Mouse (Mus musculus): ENCODE measurements around the gene Dclre1c. TPM values are rescaled to one million over a fixed set of nuclear protein-coding genes. Genes with fewer than 3 reads are reported as not detected.

Dclre1c gene
- polyA plus RNA-seq, 1 experiment from 2014 or later, result 5.3 TPM

DNA sequence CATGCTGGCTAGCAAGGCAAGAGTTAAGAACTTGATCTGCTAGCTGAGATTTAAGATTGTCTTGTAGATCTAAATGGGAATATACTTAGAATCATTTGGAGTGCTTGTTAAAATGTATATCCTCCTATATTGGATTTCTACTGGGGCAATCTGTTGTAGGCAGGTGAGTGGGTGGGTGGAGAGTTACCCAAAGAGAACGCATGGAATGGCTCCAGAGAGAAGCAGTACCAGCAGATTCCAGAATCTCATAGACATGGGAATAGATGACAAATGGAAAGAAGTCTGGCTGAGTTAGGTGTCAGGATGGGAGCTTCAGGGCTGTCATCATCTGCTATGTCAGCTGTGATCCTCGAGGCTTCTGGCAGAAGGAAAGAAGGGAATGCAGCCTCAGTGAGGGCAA, 25.5 kb downstream of the Dclre1c start:
- Histone ChIP-seq H3K9me3 (replicated peaks; ENCODE audit: control insufficient read depth, low read length) (no peaks in the 10 kb centered on the region), H3K36me3 (ENCODE audit: control insufficient read depth, insufficient read depth) (peaks cover 11% of the 10 kb centered on the region), H3K27me3 (ENCODE audit: control insufficient read depth, insufficient read depth, low read length) (no peaks in the 10 kb centered on the region), H3K4me1 (ENCODE audit: control insufficient read depth, insufficient read depth, low read length) (no peaks in the 10 kb centered on the region), H3K4me3 (ENCODE audit: low read length) (no peak overlapping the region), H3K4me2 (ENCODE audit: low read depth, low read length) (no peak overlapping the region), H3K9ac (ENCODE audit: low read length) (no peak overlapping the region), H3K27ac (ENCODE audit: low read length) (no peak overlapping the region)
- WGBS, result 49% methylated on average over 2 of the region's 2 CpGs
- ATAC-seq (replicated peaks; ENCODE audit: extremely low read depth, insufficient read depth, low FRiP score), result no peak

DNA sequence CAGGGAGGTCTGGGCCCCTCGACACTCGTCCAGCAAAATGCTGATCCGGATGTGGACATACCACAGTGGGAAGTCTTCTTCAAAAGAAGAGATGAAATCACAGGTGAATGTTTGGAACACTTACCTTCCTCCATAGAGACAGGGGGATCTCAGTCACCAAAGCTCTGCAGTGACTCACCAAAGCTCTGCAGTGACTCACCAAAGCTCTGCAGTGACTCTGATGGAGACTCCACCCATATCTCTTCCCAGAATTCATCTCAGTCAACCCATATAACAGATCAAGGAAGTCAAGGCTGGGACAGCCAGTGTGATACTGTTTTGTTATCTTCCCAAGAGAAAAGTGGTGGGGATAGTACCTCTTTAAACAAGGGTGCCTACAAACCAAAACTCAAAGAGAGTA, 29.2 kb downstream of the Dclre1c start:
- Histone ChIP-seq H3K9me3 (replicated peaks; ENCODE audit: control insufficient read depth, low read length) (no peaks in the 10 kb centered on the region), H3K4me3 (ENCODE audit: low read length) (no peak overlapping the region), H3K36me3 (ENCODE audit: control insufficient read depth, insufficient read depth) (peaks cover 17% of the 10 kb centered on the region), H3K4me2 (ENCODE audit: low read depth, low read length) (no peak overlapping the region), H3K27me3 (ENCODE audit: control insufficient read depth, insufficient read depth, low read length) (no peaks in the 10 kb centered on the region), H3K27ac (ENCODE audit: low read length) (no peak overlapping the region), H3K9ac (ENCODE audit: low read length) (no peak overlapping the region), H3K4me1 (ENCODE audit: control insufficient read depth, insufficient read depth, low read length) (no peaks in the 10 kb centered on the region)
- WGBS, result 86% methylated on average over 3 of the region's 3 CpGs
- no peak for ATAC-seq (replicated peaks; ENCODE audit: extremely low read depth, insufficient read depth, low FRiP score)

DNA sequence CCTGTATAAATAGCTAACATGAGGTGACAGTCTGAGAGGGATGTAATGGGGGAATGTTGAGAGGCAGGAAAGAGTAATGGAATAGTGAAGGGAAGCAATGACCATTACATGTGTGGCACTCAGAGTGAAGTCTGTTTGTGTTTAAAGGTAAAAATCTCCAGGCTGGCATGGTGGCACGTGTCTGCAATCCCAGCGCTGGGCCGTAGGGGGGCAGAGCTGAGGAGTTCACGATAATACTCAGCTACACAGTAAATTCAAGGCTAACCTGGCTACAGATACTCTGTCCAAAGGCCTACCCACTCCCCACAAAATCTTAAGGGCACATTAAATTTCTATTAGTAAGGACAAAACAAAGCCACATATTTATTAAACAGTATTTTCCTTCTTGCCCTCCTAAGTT, 32.7 kb downstream of the Dclre1c start:
- no peak for ATAC-seq (replicated peaks; ENCODE audit: extremely low read depth, insufficient read depth, low FRiP score)
- 83% methylated on average over 4 of the region's 4 CpGs for WGBS
- Histone ChIP-seq H3K27ac (ENCODE audit: low read length) (no peak overlapping the region), H3K36me3 (ENCODE audit: control insufficient read depth, insufficient read depth) (peaks cover 22% of the 10 kb centered on the region), H3K27me3 (ENCODE audit: control insufficient read depth, insufficient read depth, low read length) (no peaks in the 10 kb centered on the region), H3K4me1 (ENCODE audit: control insufficient read depth, insufficient read depth, low read length) (no peaks in the 10 kb centered on the region), H3K4me3 (ENCODE audit: low read length) (no peak overlapping the region), H3K4me2 (ENCODE audit: low read depth, low read length) (no peak overlapping the region), H3K9me3 (replicated peaks; ENCODE audit: control insufficient read depth, low read length) (no peaks in the 10 kb centered on the region), H3K9ac (ENCODE audit: low read length) (no peak overlapping the region)

DNA sequence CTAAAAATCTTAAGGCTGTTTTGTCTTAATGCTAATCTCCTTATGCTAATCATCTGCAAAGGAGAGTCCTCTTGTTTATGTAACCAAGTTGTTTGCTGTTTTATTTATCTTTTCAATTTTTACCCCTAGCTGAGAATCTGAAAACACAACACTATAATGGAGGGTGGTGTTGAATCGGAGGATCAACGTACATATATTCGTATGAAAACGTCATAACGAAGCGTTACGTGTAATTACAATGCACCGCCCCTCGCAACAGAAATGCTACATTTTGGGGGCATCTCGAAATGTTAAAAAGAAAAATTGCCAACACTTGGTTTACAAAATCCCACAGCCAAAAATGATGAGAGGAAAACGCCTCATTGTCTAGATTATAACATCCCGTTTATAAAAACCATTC, 50.0 kb downstream of the Dclre1c start:
- Histone ChIP-seq H3K9ac (ENCODE audit: low read length) (peak overlapping the region; percentile 94), H3K27ac (ENCODE audit: low read length) (peak overlapping the region; percentile 87), H3K27me3 (ENCODE audit: control insufficient read depth, insufficient read depth, low read length) (no peaks in the 10 kb centered on the region), H3K9me3 (replicated peaks; ENCODE audit: control insufficient read depth, low read length) (no peaks in the 10 kb centered on the region), H3K4me2 (ENCODE audit: low read depth, low read length) (peak overlapping the region; percentile 94), H3K4me3 (ENCODE audit: low read length) (peak overlapping the region; percentile 100), H3K4me1 (ENCODE audit: control insufficient read depth, insufficient read depth, low read length) (peaks cover 15% of the 10 kb centered on the region), H3K36me3 (ENCODE audit: control insufficient read depth, insufficient read depth) (no peaks in the 10 kb centered on the region; the same call in 1 of the 2 replicates)
- WGBS, result 1% methylated on average over 12 of the region's 12 CpGs
- no peak for ATAC-seq (replicated peaks; ENCODE audit: extremely low read depth, insufficient read depth, low FRiP score)

DNA sequence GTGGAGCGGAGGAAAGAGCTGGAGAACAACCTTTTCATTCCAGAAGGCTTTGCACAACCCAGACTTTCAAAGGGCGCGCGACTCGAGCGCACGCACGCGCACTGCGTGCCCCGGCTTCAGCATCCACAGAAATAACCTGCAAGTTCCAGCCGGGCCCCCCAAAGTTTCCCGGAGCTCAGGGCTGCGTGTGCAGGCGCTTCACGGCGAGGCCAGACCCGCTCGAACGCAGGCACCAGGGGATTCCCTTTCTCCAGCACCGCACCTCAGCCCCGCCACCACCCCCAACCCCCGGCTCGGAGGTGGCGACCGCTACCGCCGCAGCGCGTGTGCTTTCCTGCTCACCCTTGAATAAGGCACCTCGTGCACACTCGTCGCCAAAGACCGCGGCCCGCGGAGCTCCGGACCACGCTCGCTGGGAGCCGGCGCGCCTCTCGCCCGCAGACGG, 50.5 kb downstream of the Dclre1c start:
- ATAC-seq (replicated peaks; ENCODE audit: extremely low read depth, insufficient read depth, low FRiP score), result peak; percentile 59
- Histone ChIP-seq H3K9ac (ENCODE audit: low read length) (peak overlapping the region; percentile 94), H3K27me3 (ENCODE audit: control insufficient read depth, insufficient read depth, low read length) (no peaks in the 10 kb centered on the region), H3K4me2 (ENCODE audit: low read depth, low read length) (peak overlapping the region; percentile 94), H3K36me3 (ENCODE audit: control insufficient read depth, insufficient read depth) (no peaks in the 10 kb centered on the region), H3K4me1 (ENCODE audit: control insufficient read depth, insufficient read depth, low read length) (peaks cover 15% of the 10 kb centered on the region), H3K27ac (ENCODE audit: low read length) (peak overlapping the region; percentile 87), H3K4me3 (ENCODE audit: low read length) (peak overlapping the region; percentile 100), H3K9me3 (replicated peaks; ENCODE audit: control insufficient read depth, low read length) (no peaks in the 10 kb centered on the region)
- 0% methylated on average over 46 of the region's 46 CpGs for WGBS

DNA sequence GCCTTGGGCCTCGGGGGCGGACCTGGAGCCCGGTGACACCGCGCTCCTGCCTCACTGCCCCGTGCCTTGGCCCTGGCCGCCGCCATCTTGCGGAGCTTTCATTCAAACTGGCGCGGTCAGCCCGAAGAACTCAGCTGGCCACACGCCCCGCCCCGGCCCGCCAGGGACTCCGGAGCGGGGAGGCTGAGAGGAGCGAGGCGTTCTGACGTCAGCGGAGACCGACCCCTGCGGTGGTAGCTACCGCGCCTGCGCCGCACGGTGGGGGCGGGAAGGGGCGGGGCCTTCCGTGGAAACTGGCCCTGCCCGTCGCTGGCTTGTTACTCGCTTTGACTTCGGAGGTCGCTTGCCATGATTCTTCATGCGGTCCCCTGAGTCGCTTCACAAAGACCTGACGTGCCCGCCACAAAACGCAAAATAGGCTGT, 50.9 kb downstream of the Dclre1c start, which contains the start of gene Suv39h2:
Suv39h2 (minus strand) TSS at position 171 of the 423 bp plus-strand sequence.
- no peaks in the 10 kb centered on the region for H3K9me3 ChIP-seq (replicated peaks; ENCODE audit: control insufficient read depth, low read length)
- H3K4me3 ChIP-seq (ENCODE audit: low read length), result peak within 1 kb of the TSS; percentile 100
- H3K9ac ChIP-seq (ENCODE audit: low read length), result peak within 1 kb of the TSS; percentile 94
- 0% methylated on average over 42 of the region's 42 CpGs for WGBS
- no peaks in the 10 kb centered on the region for H3K27me3 ChIP-seq (ENCODE audit: control insufficient read depth, insufficient read depth, low read length)
- peak within 1 kb of the TSS; percentile 94 for H3K4me2 ChIP-seq (ENCODE audit: low read depth, low read length)
- H3K4me1 ChIP-seq (ENCODE audit: control insufficient read depth, insufficient read depth, low read length), result peaks cover 15% of the 10 kb centered on the region
- peak; percentile 98 for ATAC-seq (replicated peaks; ENCODE audit: extremely low read depth, insufficient read depth, low FRiP score)
- peak within 1 kb of the TSS; percentile 87 for H3K27ac ChIP-seq (ENCODE audit: low read length)
- H3K36me3 ChIP-seq (ENCODE audit: control insufficient read depth, insufficient read depth), result no peaks in the 10 kb centered on the region

DNA sequence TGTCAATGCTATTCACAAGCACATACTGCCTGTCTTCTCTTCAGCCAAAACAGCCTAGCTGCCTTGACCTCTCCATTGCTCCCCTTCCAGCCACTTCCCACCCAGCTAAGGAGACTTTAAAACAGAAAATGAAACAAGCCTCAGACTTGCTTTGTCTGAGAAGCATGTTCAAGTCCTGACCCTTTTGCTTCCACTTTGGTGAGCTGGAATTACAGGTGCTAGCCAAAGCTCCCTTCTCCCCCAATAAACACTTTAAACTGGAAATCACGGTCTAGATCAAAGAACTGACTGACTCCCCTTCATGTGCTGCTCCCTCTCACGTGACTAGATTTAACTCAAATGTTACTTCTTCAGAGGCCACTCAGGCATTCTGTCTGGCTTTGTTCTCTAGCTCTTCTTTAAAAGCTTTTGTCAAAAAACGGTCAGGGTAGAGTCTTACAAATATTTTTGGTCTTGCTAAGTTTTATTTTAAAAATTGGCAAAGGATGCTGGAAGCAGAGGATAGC, 51.9 kb downstream of the Dclre1c start:
- Histone ChIP-seq H3K4me2 (ENCODE audit: low read depth, low read length) (peak overlapping the region; percentile 94), H3K4me1 (ENCODE audit: control insufficient read depth, insufficient read depth, low read length) (peaks cover 15% of the 10 kb centered on the region), H3K36me3 (ENCODE audit: control insufficient read depth, insufficient read depth) (no peaks in the 10 kb centered on the region), H3K9me3 (replicated peaks; ENCODE audit: control insufficient read depth, low read length) (no peaks in the 10 kb centered on the region), H3K27ac (ENCODE audit: low read length) (no peak overlapping the region), H3K4me3 (ENCODE audit: low read length) (peak overlapping the region; percentile 100), H3K27me3 (ENCODE audit: control insufficient read depth, insufficient read depth, low read length) (no peaks in the 10 kb centered on the region), H3K9ac (ENCODE audit: low read length) (no peak overlapping the region; the same call in 1 of the 2 replicates)
- no peak for ATAC-seq (replicated peaks; ENCODE audit: extremely low read depth, insufficient read depth, low FRiP score)
- 74% methylated on average over 3 of the region's 3 CpGs for whole genome bisulfite sequencing

DNA sequence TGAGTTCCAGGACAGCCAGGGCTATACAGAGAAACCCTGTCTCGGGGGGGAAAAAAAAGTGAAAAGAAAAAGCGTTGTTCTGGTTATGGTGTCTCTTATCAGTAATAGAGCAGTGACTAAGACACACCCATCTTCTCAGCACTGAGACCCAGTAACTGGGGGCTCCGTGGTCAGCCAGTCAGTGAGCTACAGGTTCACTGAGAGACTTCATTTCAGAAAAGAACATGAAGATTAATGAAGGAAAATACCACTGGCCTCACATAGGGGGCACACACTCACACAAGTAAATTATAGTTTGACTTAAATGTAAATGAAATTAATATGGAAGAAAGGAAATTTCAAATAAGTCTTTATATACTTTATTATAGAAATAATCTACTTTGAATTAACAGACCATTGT, 56.3 kb downstream of the Dclre1c start:
- peaks cover 5% of the 10 kb centered on the region; the same call in 1 of the 2 replicates for H3K4me1 ChIP-seq (ENCODE audit: control insufficient read depth, insufficient read depth, low read length)
- H3K27me3 ChIP-seq (ENCODE audit: control insufficient read depth, insufficient read depth, low read length), result no peaks in the 10 kb centered on the region
- ATAC-seq (replicated peaks; ENCODE audit: extremely low read depth, insufficient read depth, low FRiP score), result no peak
- H3K4me2 ChIP-seq (ENCODE audit: low read depth, low read length), result no peak overlapping the region
- no peak overlapping the region for H3K27ac ChIP-seq (ENCODE audit: low read length)
- H3K36me3 ChIP-seq (ENCODE audit: control insufficient read depth, insufficient read depth), result no peaks in the 10 kb centered on the region
- H3K4me3 ChIP-seq (ENCODE audit: low read length), result no peak overlapping the region
- H3K9me3 ChIP-seq (replicated peaks; ENCODE audit: control insufficient read depth, low read length), result no peaks in the 10 kb centered on the region
- H3K9ac ChIP-seq (ENCODE audit: low read length), result no peak overlapping the region
- WGBS, result 88% methylated on average over 3 of the region's 3 CpGs

DNA sequence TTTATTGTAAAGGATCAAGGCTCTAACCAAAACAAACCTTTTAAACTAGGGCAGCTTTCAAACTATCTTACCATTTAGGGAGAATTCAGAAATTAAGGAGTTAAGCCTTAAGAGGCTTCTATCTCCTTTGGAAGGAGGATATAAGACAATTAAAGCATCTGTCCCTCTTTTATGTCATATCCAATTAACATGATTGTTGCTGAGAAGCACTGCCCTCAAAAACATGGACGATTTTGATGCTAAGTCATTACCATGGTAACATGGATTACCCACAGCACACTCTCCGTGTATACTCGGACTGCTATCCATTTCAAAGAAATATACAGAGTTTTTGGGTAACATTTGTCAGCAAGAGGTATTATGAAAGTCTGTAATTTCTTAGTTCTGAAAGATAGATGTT, 65.9 kb downstream of the Dclre1c start:
- H3K36me3 ChIP-seq (ENCODE audit: control insufficient read depth, insufficient read depth), result peaks cover 35% of the 10 kb centered on the region

More for the DNA sequence above, 65.9 kb downstream of the Dclre1c start:
- Histone ChIP-seq H3K27me3 (ENCODE audit: control insufficient read depth, insufficient read depth, low read length) (no peaks in the 10 kb centered on the region), H3K4me2 (ENCODE audit: low read depth, low read length) (no peak overlapping the region), H3K9ac (ENCODE audit: low read length) (no peak overlapping the region), H3K9me3 (replicated peaks; ENCODE audit: control insufficient read depth, low read length) (no peaks in the 10 kb centered on the region), H3K4me3 (ENCODE audit: low read length) (no peak overlapping the region), H3K4me1 (ENCODE audit: control insufficient read depth, insufficient read depth, low read length) (no peaks in the 10 kb centered on the region), H3K27ac (ENCODE audit: low read length) (no peak overlapping the region)
- no peak for ATAC-seq (replicated peaks; ENCODE audit: extremely low read depth, insufficient read depth, low FRiP score)
- WGBS, result 84% methylated on average over 3 of the region's 3 CpGs
